Mouse (Mus musculus): ENCODE data around the gene Atg16l2. TPM values are rescaled to one million over a fixed set of nuclear protein-coding genes. Genes with fewer than 3 reads are reported as not detected.
A peak's percentile ranks its signal among the peaks of the same experiment; 100 is the strongest.

Gene Atg16l2
- polyA plus RNA-seq, 1 experiment from 2014 or later = 13.7 TPM

- 26% methylated on average over 4 of the region's 4 CpGs for WGBS (ENCODE audit: insufficient replicate concordance)
- no peak for ATAC-seq (replicated peaks; ENCODE audit: insufficient number of reproducible peaks, low FRiP score, low TSS enrichment)
- H3K36me3 ChIP-seq (ENCODE audit: control insufficient read depth, insufficient read depth, low read length) = no peaks in the 10 kb centered on the region
- H3K4me3 ChIP-seq (ENCODE audit: low read depth, low read length) = no peak overlapping the region
- no peak overlapping the region for H3K4me2 ChIP-seq
- peaks cover 12% of the 10 kb centered on the region for H3K27me3 ChIP-seq (ENCODE audit: control insufficient read depth, insufficient read depth, low read length)
- H3K9ac ChIP-seq (ENCODE audit: low read depth, low read length) = no peak overlapping the region
- no peak overlapping the region for H3K27ac ChIP-seq (ENCODE audit: low read depth, low read length)
- peaks cover 17% of the 10 kb centered on the region for H3K4me1 ChIP-seq (ENCODE audit: control insufficient read depth, insufficient read depth, low read length)
- H3K9me3 ChIP-seq (replicated peaks; ENCODE audit: control insufficient read depth, low read length) = no peaks in the 10 kb centered on the region
Observed at GRCm38 (mm10) chr7:101318848-101319247, 16.8 kb upstream of the Atg16l2 start.

GRCm38 (mm10) chr7:101317014-101317413, 15.0 kb upstream of the Atg16l2 start, which contains the start of gene Stard10:
TSS of gene Stard10 (plus strand) at chr7:101317086.
- Histone ChIP-seq H3K4me3 (ENCODE audit: low read depth, low read length) (no peak within 1 kb of the TSS), H3K4me1 (ENCODE audit: control insufficient read depth, insufficient read depth, low read length) (peaks cover 15% of the 10 kb centered on the region), H3K9me3 (replicated peaks; ENCODE audit: control insufficient read depth, low read length) (no peaks in the 10 kb centered on the region), H3K9ac (ENCODE audit: low read depth, low read length) (no peak within 1 kb of the TSS), H3K4me2 (no peak within 1 kb of the TSS), H3K27me3 (ENCODE audit: control insufficient read depth, insufficient read depth, low read length) (peaks cover 12% of the 10 kb centered on the region), H3K36me3 (ENCODE audit: control insufficient read depth, insufficient read depth, low read length) (no peaks in the 10 kb centered on the region), H3K27ac (ENCODE audit: low read depth, low read length) (no peak within 1 kb of the TSS)
- 84% methylated on average over 3 of the region's 3 CpGs for WGBS (ENCODE audit: insufficient replicate concordance)
- no peak for ATAC-seq (replicated peaks; ENCODE audit: insufficient number of reproducible peaks, low FRiP score, low TSS enrichment)

- Histone ChIP-seq H3K4me3 (ENCODE audit: low read depth, low read length) (no peak overlapping the region), H3K27ac (ENCODE audit: low read depth, low read length) (no peak overlapping the region), H3K4me1 (ENCODE audit: control insufficient read depth, insufficient read depth, low read length) (peaks cover 15% of the 10 kb centered on the region), H3K4me2 (no peak overlapping the region), H3K27me3 (ENCODE audit: control insufficient read depth, insufficient read depth, low read length) (peaks cover 8% of the 10 kb centered on the region; the same call in 1 of the 2 replicates), H3K9ac (ENCODE audit: low read depth, low read length) (no peak overlapping the region), H3K9me3 (replicated peaks; ENCODE audit: control insufficient read depth, low read length) (no peaks in the 10 kb centered on the region), H3K36me3 (ENCODE audit: control insufficient read depth, insufficient read depth, low read length) (no peaks in the 10 kb centered on the region)
- WGBS (ENCODE audit: insufficient replicate concordance) = 46% methylated on average over 6 of the region's 6 CpGs
- ATAC-seq (replicated peaks; ENCODE audit: insufficient number of reproducible peaks, low FRiP score, low TSS enrichment) = no peak
Observed at GRCm38 (mm10) chr7:101316591-101317001, 14.5 kb upstream of the Atg16l2 start.

GRCm38 (mm10) chr7:101315699-101316098, 13.6 kb upstream of the Atg16l2 start:
- no peak overlapping the region for H3K4me3 ChIP-seq (ENCODE audit: low read depth, low read length)
- H3K36me3 ChIP-seq (ENCODE audit: control insufficient read depth, insufficient read depth, low read length) = no peaks in the 10 kb centered on the region
- H3K4me2 ChIP-seq = no peak overlapping the region
- 0 out of 2 replicates have a peak, but pooled peaks cover 8% of the 10 kb centered on the region for H3K27me3 ChIP-seq (ENCODE audit: control insufficient read depth, insufficient read depth, low read length)
- no peak overlapping the region for H3K27ac ChIP-seq (ENCODE audit: low read depth, low read length)
- H3K9me3 ChIP-seq (replicated peaks; ENCODE audit: control insufficient read depth, low read length) = no peaks in the 10 kb centered on the region
- no peak overlapping the region for H3K9ac ChIP-seq (ENCODE audit: low read depth, low read length)
- peaks cover 13% of the 10 kb centered on the region for H3K4me1 ChIP-seq (ENCODE audit: control insufficient read depth, insufficient read depth, low read length)
- ATAC-seq (replicated peaks; ENCODE audit: insufficient number of reproducible peaks, low FRiP score, low TSS enrichment) = no peak

- no peak overlapping the region for H3K4me3 ChIP-seq (ENCODE audit: low read depth, low read length)
- H3K4me1 ChIP-seq (ENCODE audit: control insufficient read depth, insufficient read depth, low read length) = peaks cover 6% of the 10 kb centered on the region
- 47% methylated on average over 5 of the region's 5 CpGs for WGBS (ENCODE audit: insufficient replicate concordance)
- H3K9me3 ChIP-seq (replicated peaks; ENCODE audit: control insufficient read depth, low read length) = no peaks in the 10 kb centered on the region
- ATAC-seq (replicated peaks; ENCODE audit: insufficient number of reproducible peaks, low FRiP score, low TSS enrichment) = no peak
- no peaks in the 10 kb centered on the region for H3K36me3 ChIP-seq (ENCODE audit: control insufficient read depth, insufficient read depth, low read length)
- H3K27me3 ChIP-seq (ENCODE audit: control insufficient read depth, insufficient read depth, low read length) = 0 out of 2 replicates have a peak, but pooled peaks cover 4% of the 10 kb centered on the region
- H3K27ac ChIP-seq (ENCODE audit: low read depth, low read length) = no peak overlapping the region
- H3K9ac ChIP-seq (ENCODE audit: low read depth, low read length) = no peak overlapping the region; the same call in 1 of the 2 replicates
- no peak overlapping the region for H3K4me2 ChIP-seq
Observed at GRCm38 (mm10) chr7:101314396-101314795, 12.3 kb upstream of the Atg16l2 start.

- no peak overlapping the region for H3K9ac ChIP-seq (ENCODE audit: low read depth, low read length)
- H3K4me3 ChIP-seq (ENCODE audit: low read depth, low read length) = no peak overlapping the region
- H3K9me3 ChIP-seq (replicated peaks; ENCODE audit: control insufficient read depth, low read length) = no peaks in the 10 kb centered on the region
- peaks cover 4% of the 10 kb centered on the region for H3K4me1 ChIP-seq (ENCODE audit: control insufficient read depth, insufficient read depth, low read length)
- H3K27ac ChIP-seq (ENCODE audit: low read depth, low read length) = no peak overlapping the region
- no peaks in the 10 kb centered on the region for H3K36me3 ChIP-seq (ENCODE audit: control insufficient read depth, insufficient read depth, low read length)
- H3K4me2 ChIP-seq = no peak overlapping the region
- H3K27me3 ChIP-seq (ENCODE audit: control insufficient read depth, insufficient read depth, low read length) = 0 out of 2 replicates have a peak, but pooled peaks cover 1% of the 10 kb centered on the region
- WGBS (ENCODE audit: insufficient replicate concordance) = 74% methylated on average over 3 of the region's 3 CpGs
- ATAC-seq (replicated peaks; ENCODE audit: insufficient number of reproducible peaks, low FRiP score, low TSS enrichment) = no peak
Observed at GRCm38 (mm10) chr7:101313033-101313432, 11.0 kb upstream of the Atg16l2 start.

GRCm38 (mm10) chr7:101311061-101311460, 9.0 kb upstream of the Atg16l2 start:
- H3K4me2 ChIP-seq = peak overlapping the region; percentile 71
- H3K27ac ChIP-seq (ENCODE audit: low read depth, low read length) = no peak overlapping the region
- H3K4me1 ChIP-seq (ENCODE audit: control insufficient read depth, insufficient read depth, low read length) = peaks cover 4% of the 10 kb centered on the region; the same call in 1 of the 2 replicates
- H3K27me3 ChIP-seq (ENCODE audit: control insufficient read depth, insufficient read depth, low read length) = no peaks in the 10 kb centered on the region
- H3K36me3 ChIP-seq (ENCODE audit: control insufficient read depth, insufficient read depth, low read length) = no peaks in the 10 kb centered on the region
- H3K4me3 ChIP-seq (ENCODE audit: low read depth, low read length) = peak overlapping the region; percentile 51
- no peaks in the 10 kb centered on the region for H3K9me3 ChIP-seq (replicated peaks; ENCODE audit: control insufficient read depth, low read length)
- WGBS (ENCODE audit: insufficient replicate concordance) = 19% methylated on average over 2 of the region's 2 CpGs
- no peak for ATAC-seq (replicated peaks; ENCODE audit: insufficient number of reproducible peaks, low FRiP score, low TSS enrichment)
- peak overlapping the region; percentile 72; the same call in 1 of the 2 replicates for H3K9ac ChIP-seq (ENCODE audit: low read depth, low read length)

GRCm38 (mm10) chr7:101310327-101311028, 8.4 kb upstream of the Atg16l2 start:
- Histone ChIP-seq H3K36me3 (ENCODE audit: control insufficient read depth, insufficient read depth, low read length) (no peaks in the 10 kb centered on the region), H3K27me3 (ENCODE audit: control insufficient read depth, insufficient read depth, low read length) (no peaks in the 10 kb centered on the region), H3K9ac (ENCODE audit: low read depth, low read length) (peak overlapping the region; percentile 72), H3K4me3 (ENCODE audit: low read depth, low read length) (peak overlapping the region; percentile 51), H3K9me3 (replicated peaks; ENCODE audit: control insufficient read depth, low read length) (no peaks in the 10 kb centered on the region), H3K27ac (ENCODE audit: low read depth, low read length) (peak overlapping the region; percentile 88), H3K4me2 (peak overlapping the region; percentile 71), H3K4me1 (ENCODE audit: control insufficient read depth, insufficient read depth, low read length) (peaks cover 4% of the 10 kb centered on the region; the same call in 1 of the 2 replicates)
- under 1% methylated on average over 43 of the region's 43 CpGs for WGBS (ENCODE audit: insufficient replicate concordance)
- peak; percentile 90 for ATAC-seq (replicated peaks; ENCODE audit: insufficient number of reproducible peaks, low FRiP score, low TSS enrichment)

- Histone ChIP-seq H3K36me3 (ENCODE audit: control insufficient read depth, insufficient read depth, low read length) (no peaks in the 10 kb centered on the region), H3K4me1 (ENCODE audit: control insufficient read depth, insufficient read depth, low read length) (peaks cover 3% of the 10 kb centered on the region; the same call in 1 of the 2 replicates), H3K9me3 (replicated peaks; ENCODE audit: control insufficient read depth, low read length) (no peaks in the 10 kb centered on the region), H3K4me3 (ENCODE audit: low read depth, low read length) (peak overlapping the region; percentile 51), H3K27me3 (ENCODE audit: control insufficient read depth, insufficient read depth, low read length) (no peaks in the 10 kb centered on the region), H3K4me2 (peak overlapping the region; percentile 71), H3K9ac (ENCODE audit: low read depth, low read length) (peak overlapping the region; percentile 72; the same call in 1 of the 2 replicates), H3K27ac (ENCODE audit: low read depth, low read length) (peak overlapping the region; percentile 88)
- 45% methylated on average over 5 of the region's 5 CpGs for WGBS (ENCODE audit: insufficient replicate concordance)
- ATAC-seq (replicated peaks; ENCODE audit: insufficient number of reproducible peaks, low FRiP score, low TSS enrichment) = no peak
Observed at GRCm38 (mm10) chr7:101309985-101310326, 7.9 kb upstream of the Atg16l2 start.
